Mouse (Mus musculus) cerebellum, adult 2 months (tissue): ENCODE data around the gene Sox18. TPM values are rescaled to one million over a fixed set of nuclear protein-coding genes. Genes with fewer than 3 reads are reported as not detected.
A peak's percentile ranks its signal among the peaks of the same experiment; 100 is the strongest.

Experiments used
- DNase-seq, 2 experiments: peaks; one replicate each; pipeline ENCODE4 v3.0.0; 2021
- H3K27ac ChIP-seq: fragments of 200-500 bp; 2 replicates; pipeline ENCODE4 v1.5.1; 2012; ENCODE audit warnings: low read length, control low read depth, inconsistent platforms; ENCODE audit not compliant: insufficient read depth
- H3K27me3 ChIP-seq: fragments of 200-500 bp; 2 replicates; pipeline ENCODE4 v1.6.1; 2012; ENCODE audit warnings: inconsistent platforms, mild to moderate bottlenecking, low read length, moderate library complexity; ENCODE audit not compliant: control insufficient read depth, insufficient read depth
- H3K4me1 ChIP-seq: fragments of 200-500 bp; 2 replicates; pipeline ENCODE4 v1.6.1; 2011; ENCODE audit warnings: low read length; ENCODE audit not compliant: control insufficient read depth, insufficient read depth
- H3K4me3 ChIP-seq: fragments of 200-500 bp; replicated peaks from 2 replicates; pipeline ENCODE3; 2011; ENCODE audit warnings: mild to moderate bottlenecking, low read depth, low read length, control low read depth; ENCODE audit not compliant: insufficient read depth
- CTCF ChIP-seq: fragments of 200-500 bp; IDR thresholded peaks from 2 replicates; pipeline ENCODE4 v1.5.1; 2011; ENCODE audit warnings: low read depth, mild to moderate bottlenecking, control low read depth, low read length, moderate library complexity, borderline replicate concordance; ENCODE audit not compliant: insufficient read depth
- POLR2A ChIP-seq: fragments of 200-500 bp; IDR thresholded peaks from 2 replicates; pipeline ENCODE4 v1.6.1; 2011; ENCODE audit warnings: low read length, control low read depth, borderline replicate concordance; ENCODE audit not compliant: insufficient read depth
- WGBS: fragments of 180-500 bp; shearing (Covaris S2); methylation state at CpG from one replicate; pipeline ENCODE4 v1.1.7; 2018; 5-methylcytosine and 5-hydroxymethylcytosine counted together
- polyA plus RNA-seq: library from polyadenylated mRNA; depleted of rRNA; stranded (reverse); fragments of >200 nt; gene quantifications from 2 replicates; pipeline ENCODE4 v1.2.3, GENCODE M21; 2012

Gene Sox18
- polyA plus RNA-seq, 1 experiment: 17.8 TPM

DNA sequence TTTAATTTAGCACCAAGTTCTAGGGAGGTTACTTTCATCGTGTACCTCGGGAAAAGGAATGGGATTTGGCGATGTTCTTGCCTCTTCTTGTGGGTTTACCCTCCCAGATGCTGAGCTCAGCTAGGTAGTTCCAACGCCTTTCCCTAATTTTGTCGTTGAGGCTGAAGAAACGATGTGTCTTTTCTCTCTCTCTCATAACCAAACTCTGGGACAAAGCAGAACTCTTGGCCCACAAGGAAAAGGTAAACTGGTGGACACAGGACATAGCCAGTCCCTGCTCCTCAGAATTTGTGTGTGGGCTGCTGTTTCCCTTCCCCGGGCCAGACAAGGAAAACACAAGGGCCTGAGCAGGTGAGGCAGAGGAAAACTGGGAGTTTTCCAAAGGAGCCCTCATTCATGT is 544 bp upstream of the Sox18 start:
- Histone ChIP-seq H3K27ac (no peak overlapping the region), H3K4me3 (no peak overlapping the region), H3K4me1 (0 out of 2 replicates have a peak, but pooled peaks cover 7% of the 10 kb centered on the region), H3K27me3 (peaks cover 2% of the 10 kb centered on the region; the same call in 1 of the 2 replicates)
- DNase-seq: no peak
- no peak for TF ChIP-seq POLR2A
- TF ChIP-seq CTCF: no peak
- WGBS: 54% methylated on average over 7 of the region's 7 CpGs

DNA sequence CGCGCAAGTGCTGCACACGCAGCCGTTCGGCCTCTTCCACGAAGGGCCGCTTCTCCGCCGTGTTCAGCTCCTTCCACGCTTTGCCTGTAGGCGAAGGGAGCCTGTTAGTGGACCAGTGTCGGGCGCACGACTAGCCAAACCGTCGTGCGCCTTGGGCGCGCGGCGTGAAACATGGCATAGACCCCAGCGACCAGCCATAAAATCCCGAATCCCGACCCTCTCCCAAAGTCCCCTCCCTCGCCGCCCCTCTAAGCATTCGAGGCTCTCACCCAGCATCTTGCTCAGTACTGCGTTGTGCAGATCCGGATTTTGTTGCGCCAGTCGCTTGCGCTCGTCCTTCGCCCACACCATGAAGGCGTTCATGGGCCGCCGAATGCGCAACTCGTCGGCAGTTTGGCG is 528 bp downstream of the Sox18 start:
- H3K4me3 ChIP-seq: no peak overlapping the region
- H3K4me1 ChIP-seq: 0 out of 2 replicates have a peak, but pooled peaks cover 7% of the 10 kb centered on the region
- no peak for DNase-seq
- under 1% methylated on average over 41 of the region's 41 CpGs for WGBS
- no peak for TF ChIP-seq POLR2A
- no peak for TF ChIP-seq CTCF
- no peak overlapping the region for H3K27ac ChIP-seq
- peaks cover 2% of the 10 kb centered on the region; the same call in 1 of the 2 replicates for H3K27me3 ChIP-seq

DNA sequence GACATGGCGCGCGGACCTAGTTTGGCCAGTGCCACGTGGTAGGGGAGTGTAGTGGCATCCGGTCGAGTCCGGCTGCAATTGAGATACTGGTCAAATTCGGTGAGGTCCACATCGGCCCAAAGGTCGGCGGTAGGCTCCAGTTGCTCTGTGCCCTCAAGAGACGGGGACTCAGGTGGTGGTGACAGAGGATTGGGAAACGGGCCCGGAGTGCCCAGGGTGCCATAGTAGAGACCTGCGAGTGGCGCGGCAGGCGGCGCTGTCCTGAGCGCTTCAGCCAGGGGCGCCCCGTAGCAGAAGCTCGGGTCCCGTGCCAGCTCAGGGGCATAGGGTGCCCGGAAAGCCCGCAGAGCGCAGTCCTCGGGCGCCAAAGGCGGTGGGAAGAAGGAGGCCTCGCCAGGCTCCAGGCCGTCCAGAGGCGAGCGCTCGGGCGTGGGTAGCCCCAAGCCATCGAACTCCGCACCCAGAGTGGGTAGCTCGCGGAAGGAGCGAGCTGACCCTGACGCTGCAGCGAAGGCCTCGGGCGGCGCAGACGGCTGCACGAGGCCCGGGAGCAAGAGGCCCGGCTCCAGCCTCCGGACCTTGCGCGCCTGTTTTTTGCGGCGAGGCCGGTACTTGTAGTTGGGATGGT is 1.0 kb downstream of the Sox18 start:
- Histone ChIP-seq H3K4me3 (no peak overlapping the region), H3K4me1 (0 out of 2 replicates have a peak, but pooled peaks cover 3% of the 10 kb centered on the region), H3K27ac (no peak overlapping the region), H3K27me3 (peaks cover 2% of the 10 kb centered on the region; the same call in 1 of the 2 replicates)
- 4% methylated on average over 55 of the region's 56 CpGs for WGBS
- DNase-seq: no peak
- TF ChIP-seq CTCF (no peak), POLR2A (no peak)

DNA sequence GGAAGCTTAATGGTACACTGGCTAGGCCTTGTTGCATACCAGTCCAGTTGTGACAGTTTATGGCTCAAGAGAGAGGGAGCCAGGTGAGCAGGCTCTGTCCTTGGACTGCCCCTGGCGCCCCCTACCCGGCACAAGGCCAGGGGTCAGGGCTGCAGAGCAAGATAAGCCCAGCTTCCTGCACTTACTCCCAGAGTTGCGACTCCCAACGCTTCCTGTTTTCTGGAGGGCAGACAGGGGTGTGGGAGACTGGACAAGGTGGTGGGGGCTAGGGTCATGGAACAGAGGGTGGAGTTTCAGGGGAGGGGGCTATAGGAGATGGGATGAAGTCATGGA is 8.2 kb downstream of the Sox18 start:
- Histone ChIP-seq H3K27ac (no peak overlapping the region), H3K27me3 (no peaks in the 10 kb centered on the region), H3K4me3 (no peak overlapping the region), H3K4me1 (peaks cover 8% of the 10 kb centered on the region; the same call in 1 of the 2 replicates)
- WGBS: 37% methylated on average over 4 of the region's 4 CpGs
- TF ChIP-seq CTCF: no peak
- no peak for TF ChIP-seq POLR2A
- no peak for DNase-seq

DNA sequence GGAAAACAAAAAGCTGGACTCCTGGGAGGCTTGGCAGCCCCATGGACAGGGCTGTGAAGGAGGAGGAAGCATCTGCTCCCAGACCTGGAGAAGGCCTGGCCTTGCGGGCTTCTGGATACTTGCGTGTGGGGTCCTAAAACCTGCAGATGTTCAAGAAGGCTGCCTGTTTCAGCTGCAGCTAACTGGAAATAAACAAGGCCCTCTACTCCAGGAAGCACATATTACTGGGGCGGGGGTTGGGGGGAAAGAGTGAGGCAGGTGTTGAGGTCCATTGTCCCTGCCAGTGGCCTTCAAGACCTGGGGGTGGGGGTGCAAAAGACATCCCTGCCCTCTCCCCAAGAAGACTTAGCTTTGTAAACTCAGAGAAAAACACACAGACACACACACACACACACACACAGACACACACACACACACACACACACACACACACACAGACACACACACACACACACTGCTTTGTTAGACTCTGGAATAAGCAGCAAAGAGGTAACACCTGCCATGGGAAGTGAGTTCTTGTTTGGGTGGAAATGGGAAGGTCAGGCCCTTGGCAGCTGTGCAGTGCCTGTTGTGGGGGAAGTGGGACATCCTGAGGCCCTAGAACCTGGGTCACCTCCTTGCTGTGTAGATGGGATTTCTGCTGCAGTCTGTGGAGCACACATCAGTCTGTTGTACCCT is 8.7 kb downstream of the Sox18 start:
- no peak for DNase-seq
- no peak for TF ChIP-seq CTCF
- TF ChIP-seq POLR2A: no peak
- no peak overlapping the region for H3K4me3 ChIP-seq
- H3K27me3 ChIP-seq: no peaks in the 10 kb centered on the region
- H3K4me1 ChIP-seq: peaks cover 8% of the 10 kb centered on the region; the same call in 1 of the 2 replicates
- H3K27ac ChIP-seq: no peak overlapping the region
- WGBS: 79% methylated on average over 3 of the region's 3 CpGs

DNA sequence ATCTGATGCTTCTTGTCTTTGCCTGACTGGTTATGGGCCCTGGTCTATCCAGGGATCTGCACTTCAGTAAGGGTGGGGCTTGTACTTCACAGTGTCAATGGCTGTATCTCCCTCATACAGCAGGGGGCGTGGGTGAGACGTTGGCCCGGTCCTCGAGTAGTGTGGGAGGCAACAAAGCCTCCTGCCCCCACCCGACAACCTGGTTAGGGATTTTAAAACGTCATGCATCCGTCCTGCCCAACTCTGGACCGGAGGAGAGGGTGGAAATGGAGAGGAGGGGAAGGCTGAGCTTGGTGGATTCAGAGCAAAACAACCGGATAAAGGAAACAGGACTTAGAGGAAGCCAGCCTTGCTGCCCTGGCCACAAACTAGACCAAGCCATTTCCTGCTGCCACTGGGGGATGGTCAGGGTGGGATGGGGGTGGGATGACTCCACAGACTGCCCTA is 11.8 kb downstream of the Sox18 start:
- TF ChIP-seq POLR2A (no peak), CTCF (peak; percentile 83)
- no peaks in the 10 kb centered on the region for H3K27me3 ChIP-seq
- H3K4me1 ChIP-seq: peaks cover 8% of the 10 kb centered on the region; the same call in 1 of the 2 replicates
- no peak overlapping the region for H3K27ac ChIP-seq
- peak; percentile 68 to 80 for DNase-seq
- H3K4me3 ChIP-seq: no peak overlapping the region
- 8% methylated on average over 9 of the region's 9 CpGs for WGBS

DNA sequence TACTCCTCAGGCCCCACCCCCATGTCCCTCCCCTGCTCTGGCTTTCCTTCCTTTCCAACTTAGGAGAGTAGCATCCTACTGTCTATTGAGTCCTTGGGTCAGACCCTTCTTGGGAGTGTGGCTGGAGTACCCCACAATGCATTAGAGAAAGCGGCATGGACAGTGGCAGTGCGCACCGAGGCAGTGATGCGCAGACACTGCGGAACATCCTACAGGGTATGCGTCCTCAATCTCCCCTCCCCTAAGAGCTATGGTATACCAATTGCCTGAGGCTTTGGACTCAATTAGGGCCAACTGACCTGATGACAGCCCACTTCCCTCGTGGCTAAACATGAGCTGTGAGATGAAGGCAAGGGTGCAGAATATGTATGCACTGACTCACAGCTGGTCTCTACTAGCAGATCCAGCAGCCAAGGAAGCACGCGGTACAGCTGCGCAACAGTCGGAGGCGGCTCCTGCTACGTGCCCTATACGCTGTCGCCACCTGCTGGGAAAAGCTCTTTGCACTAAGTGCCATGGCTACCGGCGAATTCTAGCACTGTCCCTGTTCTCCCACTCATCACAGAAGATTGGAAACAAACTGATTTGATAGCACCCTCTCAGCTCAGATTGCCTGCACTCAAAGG is 12.4 kb downstream of the Sox18 start:
- H3K4me3 ChIP-seq: no peak overlapping the region
- no peaks in the 10 kb centered on the region for H3K27me3 ChIP-seq
- no peak overlapping the region for H3K27ac ChIP-seq
- 46% methylated on average over 17 of the region's 17 CpGs for WGBS
- TF ChIP-seq CTCF (no peak), POLR2A (no peak)
- DNase-seq: no peak
- peaks cover 8% of the 10 kb centered on the region; the same call in 1 of the 2 replicates for H3K4me1 ChIP-seq
